Mouse (Mus musculus) adrenal gland, postnatal 0 days (tissue): ENCODE measurements around the gene Cyp2b9. TPM values are rescaled to one million over a fixed set of nuclear protein-coding genes. Genes with fewer than 3 reads are reported as not detected.

Experiments
- polyA plus RNA-seq: library from polyadenylated mRNA; unstranded; fragments of >200 nt; fragmentation: Nextera tagmentation; extraction: Ambion mirVana; gene quantifications from 2 replicates; pipeline ENCODE4 v1.2.1, GENCODE M21; 2015

Cyp2b9 gene
- 0.36 and 0.68 TPM in 2 replicates for polyA plus RNA-seq

GRCm38 (mm10) chr7:26173111-26173510, at the start of gene Cyp2b9:
Gene Cyp2b9, plus strand, starts transcription at chr7:26173411.

GRCm38 (mm10) chr7:26260034-26260433, 86.8 kb downstream of the Cyp2b9 start, which contains the start of gene Vmn1r184:
Gene Vmn1r184, plus strand, starts transcription at chr7:26260334.

Other genes starting within 250 kb of the Cyp2b9 start
- gene Cyp2b13, start 111.9 kb upstream of the Cyp2b9 start, polyA plus RNA-seq = not detected in 2 replicates
- not detected in 2 replicates for gene Vmn1r184, start 86.9 kb downstream of the Cyp2b9 start, polyA plus RNA-seq
- gene Cyp2a4, start 133.8 kb downstream of the Cyp2b9 start, polyA plus RNA-seq = 0.10 and 0.13 TPM in 2 replicates
- gene Nlrp9c, start 230.3 kb downstream of the Cyp2b9 start, polyA plus RNA-seq = not detected in 2 replicates